Mouse (Mus musculus): ENCODE measurements around the gene Zfp775.

Zfp775 gene

GRCm38 (mm10) chr6:48628808-48629660 lies 27.2 kb downstream of the Zfp775 start:
- peak; percentile 54 for DNase-seq (ENCODE audit: low spot score)

GRCm38 (mm10) chr6:48629661-48630034 lies 27.8 kb downstream of the Zfp775 start:
- DNase-seq (ENCODE audit: low spot score): no peak

GRCm38 (mm10) chr6:48630831-48631230 lies 29.0 kb downstream of the Zfp775 start:
- DNase-seq (ENCODE audit: low spot score): no peak

- DNase-seq (ENCODE audit: low spot score): no peak
These were observed 33.2 kb downstream of the Zfp775 start for GRCm38 (mm10) chr6:48635105-48635504.

- no peak for DNase-seq (ENCODE audit: low spot score)
These were observed 34.7 kb downstream of the Zfp775 start for GRCm38 (mm10) chr6:48636515-48636914.

GRCm38 (mm10) chr6:48637811-48638500 lies 36.1 kb downstream of the Zfp775 start:
- no peak for DNase-seq (ENCODE audit: low spot score)

GRCm38 (mm10) chr6:48638553-48638952 lies 36.7 kb downstream of the Zfp775 start:
- no peak for DNase-seq (ENCODE audit: low spot score)

GRCm38 (mm10) chr6:48641391-48641790 lies 39.5 kb downstream of the Zfp775 start:
- DNase-seq (ENCODE audit: low spot score): no peak

GRCm38 (mm10) chr6:48642764-48643292 lies 41.0 kb downstream of the Zfp775 start:
- DNase-seq (ENCODE audit: low spot score): no peak

- DNase-seq (ENCODE audit: low spot score): peak; percentile 71
These were observed 43.9 kb downstream of the Zfp775 start for GRCm38 (mm10) chr6:48645660-48646308.

- DNase-seq (ENCODE audit: low spot score): no peak
These were observed 44.4 kb downstream of the Zfp775 start for GRCm38 (mm10) chr6:48646309-48646690.

GRCm38 (mm10) chr6:48646995-48647394 lies 45.1 kb downstream of the Zfp775 start, which contains the start of gene Gimap8:
Gene Gimap8, plus strand, starts transcription at chr6:48647234.
- DNase-seq (ENCODE audit: low spot score): no peak

- no peak for DNase-seq (ENCODE audit: low spot score)
These were observed 45.7 kb downstream of the Zfp775 start for GRCm38 (mm10) chr6:48647611-48648010.

- no peak for DNase-seq (ENCODE audit: low spot score)
These were observed 46.9 kb downstream of the Zfp775 start for GRCm38 (mm10) chr6:48648779-48649178.

GRCm38 (mm10) chr6:48650041-48650440 lies 48.2 kb downstream of the Zfp775 start:
- no peak for DNase-seq (ENCODE audit: low spot score)

- no peak for DNase-seq (ENCODE audit: low spot score)
These were observed 56.9 kb downstream of the Zfp775 start for GRCm38 (mm10) chr6:48658721-48659120.

- DNase-seq (ENCODE audit: low spot score): no peak
These were observed 62.9 kb downstream of the Zfp775 start for GRCm38 (mm10) chr6:48664750-48665149.

GRCm38 (mm10) chr6:48665471-48665870 lies 63.6 kb downstream of the Zfp775 start:
- DNase-seq (ENCODE audit: low spot score): no peak

GRCm38 (mm10) chr6:48666159-48666586 lies 64.3 kb downstream of the Zfp775 start:
- DNase-seq (ENCODE audit: low spot score): no peak

- DNase-seq (ENCODE audit: low spot score): no peak
These were observed 66.2 kb downstream of the Zfp775 start for GRCm38 (mm10) chr6:48668022-48668421.

GRCm38 (mm10) chr6:48669446-48669969 lies 67.6 kb downstream of the Zfp775 start:
- no peak for DNase-seq (ENCODE audit: low spot score)

Measured in layer of hippocampus, adult 11-12 months (tissue).